ENCODE assay signal across 7 mouse cellular contexts in genomic region chr2:173120117-173120516, GRCm38 (mm10). TPM values are rescaled to one million over a fixed set of nuclear protein-coding genes. Genes with fewer than 3 reads are reported as not detected.
"Had no signal": no experiment of that assay in that cellular context is flagged by ENCODE, and none has a peak within 500 bp of the region (broad histone marks: within the 10 kb centered on the region; RNA-seq: fewer than 3 reads in every experiment).

No protein-coding gene starts in this region.

RNA-seq across cellular contexts. Expression of gene Ctcfl, which starts 0.8 kb away (rescaled TPM):
- polyA plus RNA-seq: limb, embryonic 14.5 days; lung, adult 2 months; lung, postnatal 0 days had no signal

RNA-seq across cellular contexts. Expression of gene Pck1, which starts 32.7 kb away (rescaled TPM):
- polyA plus RNA-seq: limb, embryonic 10.5 days; midbrain, embryonic 11.5 days; midbrain, embryonic 15.5 days; neural tube, embryonic 12.5 days had no signal
